Comparison of ENCODE assay signal across 12 mouse cellular contexts in the genomic region with DNA sequence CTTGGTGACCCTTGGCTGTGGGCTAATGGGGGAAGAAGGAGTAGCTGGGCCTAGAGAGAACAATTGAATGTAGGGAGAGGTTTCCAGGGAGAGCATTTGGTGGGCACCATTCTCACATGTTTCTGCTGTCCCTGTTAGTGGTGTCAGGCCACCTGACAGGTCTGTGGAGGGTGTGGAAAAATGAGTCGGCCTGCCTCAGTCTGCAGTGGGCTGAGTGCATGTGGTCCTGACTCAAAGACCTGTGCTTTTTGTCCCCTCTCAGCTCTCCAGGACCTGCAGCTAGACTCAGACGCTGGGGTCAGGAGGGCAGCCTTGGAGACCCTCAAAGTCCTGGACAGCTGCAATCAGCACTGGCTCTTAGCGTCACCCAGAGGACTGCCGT. TPM values are rescaled to one million over a fixed set of nuclear protein-coding genes. Genes with fewer than 3 reads are reported as not detected.
A peak's percentile ranks its signal among the peaks of the same experiment; 100 is the strongest.
DNase-seq lines count a peak whose midpoint lies in the region; ATAC-seq and TF ChIP-seq lines count a peak whose summit lies in the region.
"Had no signal": no experiment of that assay in that cellular context is flagged by ENCODE, and none has a peak within 500 bp of the region (broad histone marks: within the 10 kb centered on the region; RNA-seq: fewer than 3 reads in every experiment).

No protein-coding gene starts in this region.

- peak; percentile 1; the same call in 1 of the 2 replicates for ATAC-seq in kidney, postnatal 0 days (replicated peaks; ENCODE audit: low FRiP score, low read depth)
- ATAC-seq in forebrain, embryonic 13.5 days = 0 out of 2 replicates have a peak, but pooled peaks have one; percentile 1
- ATAC-seq in hindbrain, embryonic 13.5 days (ENCODE audit: low FRiP score) = peak; percentile 4
- ATAC-seq in megakaryocyte-erythroid progenitor cell, adult 5-6 weeks (replicated peaks; ENCODE audit: low FRiP score, low TSS enrichment, poor library complexity, severe bottlenecking) = peak; percentile 1

- 0 out of 2 replicates have a peak overlapping the region, but pooled peaks have one; percentile 0 for H3K9ac ChIP-seq in kidney, postnatal 0 days (ENCODE audit: low read depth, low read length)
- H3K9ac ChIP-seq in forebrain, embryonic 13.5 days = no peak overlapping the region
- H3K9ac ChIP-seq in hindbrain, embryonic 13.5 days = 0 out of 2 replicates have a peak overlapping the region, but pooled peaks have one; percentile 0

- peaks cover 14% of the 10 kb centered on the region for H3K4me1 ChIP-seq in kidney, postnatal 0 days (replicated peaks; ENCODE audit: insufficient read depth, low read length)
- no peaks in the 10 kb centered on the region for H3K4me1 ChIP-seq in forebrain, embryonic 13.5 days
- H3K4me1 ChIP-seq in hindbrain, embryonic 13.5 days (replicated peaks) = peaks cover 22% of the 10 kb centered on the region

- no peak overlapping the region for H3K4me2 ChIP-seq in kidney, postnatal 0 days (ENCODE audit: low read length)
- no peak overlapping the region for H3K4me2 ChIP-seq in forebrain, embryonic 13.5 days
- H3K4me2 ChIP-seq in hindbrain, embryonic 13.5 days = no peak overlapping the region

- no peaks in the 10 kb centered on the region for H3K9me3 ChIP-seq in kidney, postnatal 0 days (replicated peaks; ENCODE audit: low read length)
- peaks cover 44% of the 10 kb centered on the region for H3K9me3 ChIP-seq in forebrain, embryonic 13.5 days (replicated peaks)
- peaks cover 37% of the 10 kb centered on the region for H3K9me3 ChIP-seq in hindbrain, embryonic 13.5 days

- H3K36me3 ChIP-seq in kidney, postnatal 0 days (ENCODE audit: insufficient read depth, low read length) = peaks cover 48% of the 10 kb centered on the region
- peaks cover 56% of the 10 kb centered on the region for H3K36me3 ChIP-seq in forebrain, embryonic 13.5 days (ENCODE audit: poor library complexity, severe bottlenecking)
- peaks cover 54% of the 10 kb centered on the region for H3K36me3 ChIP-seq in hindbrain, embryonic 13.5 days

- DNase-seq in kidney, postnatal 0 days (ENCODE audit: low spot score) = no peak
- DNase-seq in kidney, adult 8-10 months = no peak
- DNase-seq in T-cell, adult 2 months (ENCODE audit: low spot score) = no peak
- DNase-seq in spleen, postnatal 14 days (ENCODE audit: low spot score in 2 of 2) = no peak
- DNase-seq: cerebellum, adult 11 months had no signal

- peak overlapping the region; percentile 0; the same call in 1 of the 2 replicates for H3K27ac ChIP-seq in kidney, postnatal 0 days
- H3K27ac ChIP-seq in forebrain, embryonic 13.5 days = no peak overlapping the region
- 0 out of 2 replicates have a peak overlapping the region, but pooled peaks have one; percentile 0 for H3K27ac ChIP-seq in hindbrain, embryonic 13.5 days

- 69% methylated on average over 4 of the region's 4 CpGs for WGBS in kidney, postnatal 0 days
- WGBS in forebrain, embryonic 13.5 days = 81% methylated on average over 4 of the region's 4 CpGs
- 78% methylated on average over 4 of the region's 4 CpGs for WGBS in hindbrain, embryonic 13.5 days

- no peak for TF ChIP-seq CTCF in kidney, postnatal 0 days (IDR thresholded peaks at IDR 0.05; ENCODE audit: low read depth)

- H3K27me3 ChIP-seq in kidney, postnatal 0 days (ENCODE audit: insufficient read depth, low read length) = no peaks in the 10 kb centered on the region
- H3K27me3 ChIP-seq in forebrain, embryonic 13.5 days = no peaks in the 10 kb centered on the region
- no peaks in the 10 kb centered on the region for H3K27me3 ChIP-seq in hindbrain, embryonic 13.5 days

- no peak overlapping the region for H3K4me3 ChIP-seq in kidney, postnatal 0 days (replicated peaks; ENCODE audit: low read depth, low read length)
- H3K4me3 ChIP-seq in forebrain, embryonic 13.5 days = no peak overlapping the region
- H3K4me3 ChIP-seq in hindbrain, embryonic 13.5 days = no peak overlapping the region
- H3K4me3 ChIP-seq: myocyte had no signal

RNA-seq across cellular contexts. Expression of gene Hjurp, which starts 17.8 kb away (rescaled TPM):
- 56.3 and 62.7 TPM in 2 replicates for polyA plus RNA-seq in kidney, postnatal 0 days (2015; fragmentation: Nextera tagmentation; extraction: Ambion mirVana)
- polyA plus RNA-seq in forebrain, embryonic 13.5 days (2015; fragmentation: Nextera tagmentation; extraction: Ambion mirVana) = 145 and 146 TPM in 2 replicates
- 82.0 and 82.8 TPM in 2 replicates for polyA plus RNA-seq in hindbrain, embryonic 13.5 days (2015; fragmentation: Nextera tagmentation; extraction: Ambion mirVana)
- 203 and 209 TPM in 2 replicates for total RNA-seq in megakaryocyte-erythroid progenitor cell, adult 5-6 weeks (2014; fragmentation: Nextera tagmentation)
- 173 and 190 TPM in 2 replicates for total RNA-seq in megakaryocyte-erythroid progenitor cell, adult 5-6 weeks (2017)

RNA-seq across cellular contexts. Expression of gene Trpm8, which starts 17.8 kb away (rescaled TPM):
- not detected in 2 replicates for polyA plus RNA-seq in kidney, postnatal 0 days (2015; fragmentation: Nextera tagmentation; extraction: Ambion mirVana)
- 0.06 TPM in 1 of 2 replicates, not detected in the other for polyA plus RNA-seq in forebrain, embryonic 13.5 days (2015; fragmentation: Nextera tagmentation; extraction: Ambion mirVana)
- polyA plus RNA-seq in hindbrain, embryonic 13.5 days (2015; fragmentation: Nextera tagmentation; extraction: Ambion mirVana) = 0.04 TPM in 1 of 2 replicates, not detected in the other
- not detected in 2 replicates for total RNA-seq in megakaryocyte-erythroid progenitor cell, adult 5-6 weeks (2014; fragmentation: Nextera tagmentation)
- not detected in 2 replicates for total RNA-seq in megakaryocyte-erythroid progenitor cell, adult 5-6 weeks (2017)
- total RNA-seq: gastrocnemius, postnatal 4 days had no signal
- polyA plus RNA-seq: limb, embryonic 11.5 days had no signal

RNA-seq across cellular contexts. Expression of gene Mroh2a, which starts 32.8 kb away (rescaled TPM):
- 0.60 and 0.66 TPM in 2 replicates for polyA plus RNA-seq in kidney, postnatal 0 days (2015; fragmentation: Nextera tagmentation; extraction: Ambion mirVana)
- 1.7 TPM in 2 replicates for polyA plus RNA-seq in forebrain, embryonic 13.5 days (2015; fragmentation: Nextera tagmentation; extraction: Ambion mirVana)
- 0.66 and 0.79 TPM in 2 replicates for polyA plus RNA-seq in hindbrain, embryonic 13.5 days (2015; fragmentation: Nextera tagmentation; extraction: Ambion mirVana)
- 0.25 TPM in 1 of 2 replicates, not detected in the other for total RNA-seq in megakaryocyte-erythroid progenitor cell, adult 5-6 weeks (2014; fragmentation: Nextera tagmentation)
- total RNA-seq in megakaryocyte-erythroid progenitor cell, adult 5-6 weeks (2017) = 0.05 and 1.9 TPM in 2 replicates

RNA-seq across cellular contexts. Expression of gene Ugt1a1, which starts 47.9 kb away (rescaled TPM):
- 4.8 and 6.2 TPM in 2 replicates for polyA plus RNA-seq in kidney, postnatal 0 days (2015; fragmentation: Nextera tagmentation; extraction: Ambion mirVana)
- polyA plus RNA-seq in forebrain, embryonic 13.5 days (2015; fragmentation: Nextera tagmentation; extraction: Ambion mirVana) = not detected in 2 replicates
- not detected in 2 replicates for polyA plus RNA-seq in hindbrain, embryonic 13.5 days (2015; fragmentation: Nextera tagmentation; extraction: Ambion mirVana)
- total RNA-seq in megakaryocyte-erythroid progenitor cell, adult 5-6 weeks (2014; fragmentation: Nextera tagmentation) = not detected in 2 replicates
- total RNA-seq in megakaryocyte-erythroid progenitor cell, adult 5-6 weeks (2017) = not detected in 2 replicates
- total RNA-seq: ES-E14 had no signal
- polyA plus RNA-seq: limb, embryonic 11.5 days; myocyte had no signal

RNA-seq across cellular contexts. Expression of gene Dnajb3, which starts 54.1 kb away (rescaled TPM):
- 11.7 and 13.6 TPM in 2 replicates for polyA plus RNA-seq in kidney, postnatal 0 days (2015; fragmentation: Nextera tagmentation; extraction: Ambion mirVana)
- 11.1 and 12.5 TPM in 2 replicates for polyA plus RNA-seq in forebrain, embryonic 13.5 days (2015; fragmentation: Nextera tagmentation; extraction: Ambion mirVana)
- polyA plus RNA-seq in hindbrain, embryonic 13.5 days (2015; fragmentation: Nextera tagmentation; extraction: Ambion mirVana) = 15.6 and 15.8 TPM in 2 replicates
- total RNA-seq in megakaryocyte-erythroid progenitor cell, adult 5-6 weeks (2014; fragmentation: Nextera tagmentation) = 8.2 and 9.5 TPM in 2 replicates
- 0.99 and 1.8 TPM in 2 replicates for total RNA-seq in megakaryocyte-erythroid progenitor cell, adult 5-6 weeks (2017)
- polyA plus RNA-seq: myocyte had no signal
